Mouse (Mus musculus) monocyte, adult 59 days (primary cell): ENCODE results near the gene Adam8. TPM values are rescaled to one million over a fixed set of nuclear protein-coding genes. Genes with fewer than 3 reads are reported as not detected.

ENCODE experiments used
- total RNA-seq, 2 experiments: library from RNA; stranded (reverse); gene quantifications; one replicate each; pipeline ENCODE4 v1.2.4; 2023

The Adam8 gene
- total RNA-seq, result 10 to 100 TPM; 20.2 to 22.0 TPM

DNA sequence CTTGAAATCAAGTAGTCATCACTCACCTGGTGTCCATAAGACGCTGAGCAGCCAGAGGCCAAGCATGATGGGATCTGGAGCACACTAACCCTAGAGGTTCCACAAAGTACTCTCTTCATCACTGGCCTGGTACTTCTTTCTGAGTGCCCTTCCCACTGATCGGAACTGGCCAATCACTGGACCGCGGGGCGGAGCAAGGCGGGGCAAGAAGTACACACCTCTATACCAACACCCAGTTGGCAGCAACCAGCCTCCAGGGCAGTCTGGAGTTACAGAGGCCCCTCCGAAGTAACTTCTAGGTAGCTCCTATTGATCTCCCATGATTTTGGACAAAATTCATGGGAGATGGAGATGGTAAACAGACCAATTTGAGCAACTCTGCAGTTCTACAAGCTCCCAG, at the start of gene Adam8:
TSS of gene Adam8 (minus strand) at position 157 of the 400 bp plus-strand sequence.

GRCm38 (mm10) chr7:140036281-140037170, 44.2 kb upstream of the Adam8 start, which contains the start of the genes Zfp511 and Tubgcp2:
Gene Zfp511 (plus strand): TSS chr7:140036391.
Gene Tubgcp2 (minus strand): TSS chr7:140036669.

DNA sequence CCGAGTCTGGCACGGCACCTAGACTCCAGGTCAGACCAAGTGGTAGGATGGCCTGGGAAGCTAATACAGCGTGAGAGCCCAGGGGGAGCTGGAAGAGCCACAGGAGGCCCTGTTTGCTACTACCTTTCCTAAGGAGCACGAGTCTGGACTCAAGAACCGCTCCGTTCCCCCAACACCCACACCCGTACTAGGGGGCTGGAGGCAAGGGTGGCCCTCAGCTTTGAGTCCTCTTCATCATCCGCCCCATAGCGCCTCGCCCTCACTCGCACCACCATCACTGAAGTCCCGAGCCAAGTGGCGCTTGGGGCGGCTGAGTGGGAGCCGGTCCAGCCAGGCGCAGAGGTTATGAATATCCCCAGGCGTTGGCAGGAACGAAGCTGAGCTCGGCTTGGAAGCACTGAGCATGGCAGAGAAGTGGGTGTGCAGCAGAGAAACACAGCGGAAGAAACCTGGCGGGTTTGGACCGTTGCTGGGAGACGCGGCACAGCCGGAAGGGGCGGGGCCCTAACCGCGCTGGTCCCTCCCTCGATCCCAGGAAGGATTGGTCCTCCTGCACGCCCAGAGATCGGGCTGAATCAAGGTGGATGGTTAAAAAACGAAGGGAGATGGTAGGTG, 14.0 kb downstream of the Adam8 start, which contains the start of gene 6430531B16Rik:
TSS of gene 6430531B16Rik (minus strand) at position 478 of the 615 bp plus-strand sequence.

DNA sequence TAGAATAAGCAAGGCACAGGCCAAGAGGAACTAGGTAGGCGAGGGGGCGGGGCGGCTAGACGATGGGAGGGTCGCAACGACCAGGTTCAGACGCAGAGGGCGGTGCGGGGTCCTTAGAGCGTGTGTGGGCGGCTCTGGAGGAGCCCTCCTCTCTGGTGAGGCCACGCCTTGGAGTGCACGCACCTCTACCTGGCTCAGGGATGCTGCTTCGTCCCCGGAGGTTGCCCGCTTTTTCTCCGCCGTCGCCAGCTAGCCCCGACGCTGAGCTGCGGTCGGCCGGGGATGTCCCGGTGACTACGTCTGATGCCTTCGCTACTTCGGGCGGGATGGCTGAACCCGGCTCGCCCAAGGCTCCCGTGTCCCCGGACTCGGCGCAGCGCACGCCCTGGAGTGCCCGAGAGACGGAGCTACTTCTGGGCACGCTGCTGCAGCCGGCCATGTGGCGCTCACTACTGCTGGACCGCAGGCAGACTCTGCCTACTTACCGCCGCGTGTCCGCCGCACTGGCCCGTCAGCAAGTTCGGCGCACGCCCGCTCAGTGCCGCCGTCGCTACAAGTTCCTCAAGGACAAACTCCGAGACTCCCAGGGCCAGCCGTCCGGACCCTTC, 48.6 kb downstream of the Adam8 start, which contains the start of gene Utf1:
TSS of gene Utf1 (plus strand) at position 116 of the 608 bp plus-strand sequence.

Other genes starting within 250 kb of the Adam8 start
- gene Adgra1, start 158.4 kb downstream of the Adam8 start, total RNA-seq, result not detected
- under 1 TPM in 1 of 2 experiments, not detected in 1; 0.21 TPM for gene Kndc1, start 97.9 kb downstream of the Adam8 start, total RNA-seq
- gene Utf1, start 48.8 kb downstream of the Adam8 start, total RNA-seq, result under 1 TPM in 1 of 2 experiments, not detected in 1; 0.52 TPM
- under 1 TPM; 0.55 to 0.81 TPM for gene 6430531B16Rik, start 13.8 kb downstream of the Adam8 start, total RNA-seq
- gene Zfp511, start 43.8 kb upstream of the Adam8 start, total RNA-seq, result 10 to 100 TPM; 26.8 to 27.1 TPM
- 10 to 100 TPM; 19.9 to 23.2 TPM for gene Tubgcp2, start 44.1 kb upstream of the Adam8 start, total RNA-seq
- not detected for gene Msx3, start 56.5 kb upstream of the Adam8 start, total RNA-seq
- gene Caly, start 90.0 kb upstream of the Adam8 start, total RNA-seq, result not detected
- gene Prap1, start 100.8 kb upstream of the Adam8 start, total RNA-seq, result not detected
- 10 to 100 TPM in 1 of 2 experiments, 1 to 10 TPM in 1; 9.3 to 11.9 TPM for gene Fuom, start 109.9 kb upstream of the Adam8 start, total RNA-seq
- gene Paox, start 123.2 kb upstream of the Adam8 start, total RNA-seq, result 10 to 100 TPM; 18.6 to 26.3 TPM
- gene Echs1, start 123.9 kb upstream of the Adam8 start, total RNA-seq, result 10 to 100 TPM; 46.0 to 50.2 TPM
- 10 to 100 TPM in 1 of 2 experiments, 1 to 10 TPM in 1; 8.7 to 10.9 TPM for gene Mtg1, start 145.0 kb upstream of the Adam8 start, total RNA-seq
- not detected for gene Sprn, start 162.3 kb upstream of the Adam8 start, total RNA-seq
- not detected for gene Olfr522, start 172.2 kb upstream of the Adam8 start, total RNA-seq
- gene Olfr523, start 180.7 kb upstream of the Adam8 start, total RNA-seq, result not detected
- not detected for gene Olfr524, start 213.4 kb upstream of the Adam8 start, total RNA-seq
- gene Cd163l1, start 225.7 kb upstream of the Adam8 start, total RNA-seq, result 1 to 10 TPM in 1 of 2 experiments, under 1 TPM in 1; 0.82 to 1.3 TPM